Comparison of ENCODE assay signal across 25 mouse cellular contexts in genomic region chr10:93041392-93041791, GRCm38 (mm10). TPM values are rescaled to one million over a fixed set of nuclear protein-coding genes. Genes with fewer than 3 reads are reported as not detected.
"Had no signal": no experiment of that assay in that cellular context is flagged by ENCODE, and none has a peak within 500 bp of the region (broad histone marks: within the 10 kb centered on the region; RNA-seq: fewer than 3 reads in every experiment).

No protein-coding gene starts in this region.

- H3K4me3 ChIP-seq: layer of hippocampus, adult 2 months; left cerebral cortex, adult 2 months; limb, embryonic 12.5 days; limb, embryonic 15.5 days; midbrain, embryonic 12.5 days; midbrain, embryonic 15.5 days; neural tube, embryonic 13.5 days had no signal

- H3K27me3 ChIP-seq: limb, embryonic 12.5 days; limb, embryonic 15.5 days; midbrain, embryonic 12.5 days; midbrain, embryonic 15.5 days; neural tube, embryonic 13.5 days had no signal

- ATAC-seq: intestine, embryonic 16.5 days; liver, postnatal 0 days; lung, postnatal 0 days; midbrain, embryonic 15.5 days had no signal

- H3K36me3 ChIP-seq: limb, embryonic 12.5 days; limb, embryonic 15.5 days; midbrain, embryonic 12.5 days; midbrain, embryonic 15.5 days; neural tube, embryonic 13.5 days had no signal

- H3K9me3 ChIP-seq: limb, embryonic 12.5 days; limb, embryonic 15.5 days; midbrain, embryonic 12.5 days; midbrain, embryonic 15.5 days; neural tube, embryonic 13.5 days had no signal

- H3K4me2 ChIP-seq: limb, embryonic 12.5 days; limb, embryonic 15.5 days; liver, embryonic 11.5 days; lung, embryonic 14.5 days; midbrain, embryonic 12.5 days; midbrain, embryonic 15.5 days; neural tube, embryonic 13.5 days had no signal

- H3K9ac ChIP-seq: limb, embryonic 12.5 days; limb, embryonic 15.5 days; liver, embryonic 14.5 days; liver, postnatal 0 days; lung, embryonic 14.5 days; midbrain, embryonic 12.5 days; midbrain, embryonic 15.5 days; neural tube, embryonic 13.5 days had no signal

- DNase-seq: kidney, adult 18-20 months; kidney, adult 9 months; kidney, postnatal 25 days; layer of hippocampus, adult 9-11 months; left cerebral cortex, postnatal 4 days; liver, postnatal 0 days; lung, embryonic 14.5 days; retina, postnatal 1 day; right cerebral cortex, postnatal 25 days; spleen, adult 18-20 months; thymus, postnatal 36 days had no signal

- H3K4me1 ChIP-seq: limb, embryonic 12.5 days; limb, embryonic 15.5 days; midbrain, embryonic 12.5 days; midbrain, embryonic 15.5 days; neural tube, embryonic 13.5 days had no signal

- H3K27ac ChIP-seq: kidney, postnatal 0 days; layer of hippocampus, adult 2 months; left cerebral cortex, adult 2 months; limb, embryonic 12.5 days; limb, embryonic 15.5 days; liver, embryonic 14.5 days; macrophage; midbrain, embryonic 12.5 days; midbrain, embryonic 15.5 days; neural tube, embryonic 13.5 days; stomach, postnatal 0 days had no signal

RNA-seq across cellular contexts. Expression of gene Cfap54, which starts 40.0 kb away (rescaled TPM):
- polyA plus RNA-seq: macrophage; stomach, postnatal 0 days had no signal
